Mouse (Mus musculus) hindbrain, postnatal 0 days (tissue): Measurements from ENCODE around the gene Kif16b. TPM values are rescaled to one million over a fixed set of nuclear protein-coding genes. Genes with fewer than 3 reads are reported as not detected.

ENCODE experiments used
- ATAC-seq: fragments of 200-750 bp; cut with Nextera tagmentation; 2 replicates; pipeline ENCODE4 v1.8.0; 2017; ENCODE audit warnings: mild to moderate bottlenecking, moderate TSS enrichment, moderate library complexity
- DNase-seq: peaks from one replicate; pipeline ENCODE4 v3.0.0-alpha.2; 2015; ENCODE audit warnings: low spot score
- H3K27ac ChIP-seq: fragments of 300-500 bp; sonication (generic); 2 replicates; pipeline ENCODE4 v1.5.1; 2014; ENCODE audit warnings: mild to moderate bottlenecking
- H3K27me3 ChIP-seq: fragments of 300-500 bp; sonication (generic); 2 replicates; pipeline ENCODE4 v1.6.1; 2014; ENCODE audit warnings: low read length, mixed read lengths; ENCODE audit not compliant: insufficient read depth
- H3K36me3 ChIP-seq: fragments of 300-500 bp; sonication (generic); 2 replicates; pipeline ENCODE4 v1.6.1; 2014; ENCODE audit warnings: low read length, mixed read lengths; ENCODE audit not compliant: insufficient read depth
- H3K4me1 ChIP-seq: fragments of 300-500 bp; sonication (generic); 2 replicates; pipeline ENCODE4 v1.6.1; 2014; ENCODE audit warnings: antibody characterized with exemption, low read length, mixed read lengths; ENCODE audit not compliant: insufficient read depth
- H3K4me2 ChIP-seq: fragments of 300-500 bp; sonication (generic); 2 replicates; pipeline ENCODE4 v1.6.1; 2014; ENCODE audit warnings: low read depth, mild to moderate bottlenecking, low read length, moderate library complexity, mixed read lengths
- H3K4me3 ChIP-seq: fragments of 300-500 bp; sonication (generic); 2 replicates; pipeline ENCODE4 v1.5.1; 2014; ENCODE audit warnings: low read length
- H3K9ac ChIP-seq: fragments of 300-500 bp; sonication (generic); replicated peaks from 2 replicates; pipeline ENCODE4 v1.6.1; 2014; ENCODE audit warnings: mild to moderate bottlenecking, low read length, moderate library complexity, mixed read lengths
- H3K9me3 ChIP-seq: fragments of 300-500 bp; sonication (generic); 2 replicates; pipeline ENCODE4 v1.6.1; 2016; ENCODE audit warnings: low read length, mixed read lengths
- CTCF ChIP-seq: IDR thresholded peaks from 2 replicates; pipeline ENCODE4 v1.5.1; 2016; ENCODE audit warnings: antibody characterized with exemption, control low read depth, low read depth
- WGBS: fragments of 180-500 bp; shearing (Covaris S2); extraction: QIAGEN DNeasy Blood & Tissue Kit; methylation state at CpG from one replicate; pipeline ENCODE4 v1.1.7; 2014; 5-methylcytosine and 5-hydroxymethylcytosine counted together
- polyA plus RNA-seq: library from polyadenylated mRNA; unstranded; fragments of >200 nt; fragmentation: Nextera tagmentation; extraction: Ambion mirVana; gene quantifications from 2 replicates; pipeline ENCODE4 v1.2.1, GENCODE M21; 2015
- total RNA-seq: library from RNA; depleted of rRNA; stranded (reverse); fragments of >200 nt; gene quantifications from 2 replicates; pipeline ENCODE4 v1.2.3, GENCODE M21; 2014

Kif16b gene
- total and polyA plus RNA-seq, 2 experiments from 2014 or later = 3.0 to 10.0 TPM

DNA sequence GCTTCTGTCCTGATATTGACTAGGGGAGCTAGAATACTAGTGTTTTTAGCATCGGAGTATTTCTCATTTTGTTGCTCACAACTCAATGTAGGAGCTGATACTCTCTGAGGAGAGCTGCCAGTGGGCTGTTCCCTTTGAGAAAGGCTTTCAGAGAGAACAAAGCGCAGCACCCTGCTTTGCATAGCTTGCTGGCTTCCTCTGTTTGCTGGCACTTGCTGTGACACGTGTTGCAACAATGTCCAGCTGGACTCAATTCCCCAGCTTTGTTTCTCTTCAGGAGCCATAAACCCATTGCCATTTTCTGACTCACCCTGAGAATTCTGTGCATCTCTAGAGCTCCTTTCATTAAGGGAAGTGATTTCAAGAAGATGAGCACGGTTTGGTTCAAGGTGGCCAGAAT lies 200.6 kb downstream of the Kif16b start:
- DNase-seq (peak; percentile 72), ATAC-seq (peak; percentile 55; the same call in 1 of the 2 replicates)
- 33% methylated on average over 4 of the region's 4 CpGs for WGBS
- Histone ChIP-seq H3K9ac (no peak overlapping the region), H3K4me2 (no peak overlapping the region), H3K36me3 (no peaks in the 10 kb centered on the region), H3K4me3 (no peak overlapping the region), H3K27ac (no peak overlapping the region), H3K9me3 (no peaks in the 10 kb centered on the region), H3K27me3 (no peaks in the 10 kb centered on the region), H3K4me1 (peaks cover 7% of the 10 kb centered on the region; the same call in 1 of the 2 replicates)
- TF ChIP-seq CTCF = no peak

DNA sequence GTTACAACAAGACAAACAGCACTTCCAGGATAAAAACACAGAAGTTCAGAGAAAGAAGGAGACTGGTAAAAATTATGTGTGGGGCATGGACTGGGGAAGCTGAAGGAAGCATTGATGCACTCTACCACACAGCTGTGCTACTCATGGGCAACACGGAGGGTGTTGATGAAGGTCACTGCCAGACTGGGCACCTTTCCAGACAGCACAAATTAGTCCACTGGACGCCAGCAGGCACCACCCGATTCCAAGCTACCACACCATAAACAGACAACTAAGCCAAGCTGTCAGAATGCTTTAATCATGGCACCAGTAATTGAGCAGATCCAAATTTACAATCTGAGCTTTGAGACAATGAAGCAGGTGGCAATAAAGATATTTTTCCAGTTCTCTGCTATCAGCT lies 202.7 kb downstream of the Kif16b start:
- no peak for TF ChIP-seq CTCF
- WGBS = 34% methylated on average over 3 of the region's 3 CpGs
- peak; percentile 79 for DNase-seq
- Histone ChIP-seq H3K9me3 (no peaks in the 10 kb centered on the region), H3K4me1 (peaks cover 7% of the 10 kb centered on the region; the same call in 1 of the 2 replicates), H3K4me2 (no peak overlapping the region), H3K9ac (no peak overlapping the region), H3K27me3 (no peaks in the 10 kb centered on the region), H3K4me3 (no peak overlapping the region), H3K36me3 (no peaks in the 10 kb centered on the region), H3K27ac (no peak overlapping the region)
- ATAC-seq = peak; percentile 76

DNA sequence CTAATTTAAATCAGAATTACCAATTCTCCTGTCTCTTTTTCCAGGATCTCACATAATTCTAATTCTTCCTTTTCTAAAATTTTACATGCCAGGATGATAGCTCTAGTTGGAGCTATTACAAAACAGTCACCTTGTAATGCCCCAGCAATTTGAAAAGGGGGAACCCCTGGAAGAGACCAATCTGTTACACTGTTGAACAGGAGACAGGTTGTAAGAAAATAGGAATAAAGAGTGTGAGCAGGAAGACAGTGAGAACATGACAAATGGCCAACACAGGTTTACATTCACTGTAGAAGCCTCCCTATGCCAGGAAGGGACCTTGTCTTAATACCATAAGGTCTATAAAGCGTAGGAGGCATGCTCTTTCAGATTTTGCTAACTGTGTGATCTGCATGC lies 206.4 kb downstream of the Kif16b start:
- Histone ChIP-seq H3K36me3 (no peaks in the 10 kb centered on the region), H3K27me3 (no peaks in the 10 kb centered on the region), H3K9me3 (no peaks in the 10 kb centered on the region), H3K4me2 (no peak overlapping the region), H3K9ac (no peak overlapping the region), H3K27ac (no peak overlapping the region), H3K4me1 (peaks cover 3% of the 10 kb centered on the region; the same call in 1 of the 2 replicates), H3K4me3 (no peak overlapping the region)
- no peak for TF ChIP-seq CTCF
- DNase-seq (peak; percentile 7), ATAC-seq (no peak)
- 94% methylated on average over 1 of the region's 1 CpGs for WGBS

DNA sequence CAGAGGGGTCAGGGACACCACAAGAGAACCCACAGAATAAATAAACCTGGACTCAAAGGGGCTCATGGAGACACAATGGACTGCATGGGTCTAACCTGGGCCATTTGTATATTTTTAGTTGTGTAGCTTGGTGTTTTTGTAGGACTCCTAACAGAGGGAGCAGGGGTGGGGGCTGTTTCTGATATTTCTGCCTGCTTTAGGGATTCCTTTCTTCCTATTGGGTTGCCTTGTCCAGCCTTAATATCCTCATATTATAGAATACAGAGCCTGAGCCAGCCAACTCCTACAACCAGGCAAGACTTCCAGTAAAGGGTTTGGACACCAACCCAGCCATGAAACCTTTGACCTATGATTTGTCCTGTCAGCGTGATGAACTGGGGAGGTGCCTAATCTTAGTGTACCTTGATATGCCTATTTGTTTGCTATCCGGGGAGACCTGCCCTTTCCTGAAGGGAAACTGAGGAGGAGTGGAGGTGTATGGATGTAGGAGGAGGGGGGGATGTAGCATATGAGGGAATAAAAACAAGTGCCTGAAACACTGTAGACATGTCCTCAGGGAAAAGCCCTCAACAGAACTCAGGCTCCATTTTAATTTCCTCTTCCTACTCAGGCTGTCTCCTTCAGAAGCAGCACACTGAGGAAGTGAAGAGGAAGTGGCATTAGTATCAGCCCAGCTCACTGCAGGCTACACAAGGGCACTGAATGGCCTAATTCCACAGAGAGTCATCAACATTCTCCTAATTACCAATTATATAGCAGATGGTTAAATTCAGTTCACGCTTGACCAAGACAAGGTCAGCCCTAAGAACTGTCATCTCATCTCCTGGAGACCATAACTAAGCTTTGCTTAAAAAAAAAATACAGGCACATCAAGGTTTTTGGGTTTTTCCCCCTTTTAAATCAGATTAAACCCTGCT lies 207.1 kb downstream of the Kif16b start:
- Histone ChIP-seq H3K4me2 (no peak overlapping the region), H3K4me1 (no peaks in the 10 kb centered on the region), H3K27me3 (no peaks in the 10 kb centered on the region), H3K27ac (no peak overlapping the region), H3K4me3 (no peak overlapping the region), H3K36me3 (no peaks in the 10 kb centered on the region), H3K9ac (no peak overlapping the region), H3K9me3 (no peaks in the 10 kb centered on the region)
- ATAC-seq (peak; percentile 58; the same call in 1 of the 2 replicates), DNase-seq (peak; percentile 32)
- no peak for TF ChIP-seq CTCF
- WGBS = 78% methylated on average over 3 of the region's 3 CpGs

DNA sequence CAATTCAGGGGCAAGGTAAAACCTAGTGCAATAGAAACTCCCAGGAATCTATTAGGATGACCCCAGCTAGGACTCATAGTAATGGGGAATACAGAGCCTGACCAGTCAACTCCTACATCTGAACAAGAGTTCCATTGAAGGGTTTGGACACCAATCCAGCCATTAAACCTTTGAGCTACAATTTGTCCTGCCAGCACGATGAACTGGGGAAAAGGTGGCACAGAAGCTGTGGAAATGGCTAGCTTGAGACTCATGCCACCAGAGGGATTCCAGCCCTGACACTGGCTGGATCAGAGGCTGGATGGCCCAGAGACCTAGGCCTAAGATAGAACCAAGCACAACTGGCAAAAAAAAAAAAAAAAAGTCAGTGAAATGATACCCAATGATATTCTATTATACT lies 207.9 kb downstream of the Kif16b start:
- no peak for DNase-seq
- no peaks in the 10 kb centered on the region for H3K9me3 ChIP-seq
- H3K4me1 ChIP-seq = no peaks in the 10 kb centered on the region
- H3K4me2 ChIP-seq = no peak overlapping the region
- ATAC-seq = no peak
- WGBS = 96% methylated on average over 1 of the region's 1 CpGs
- no peak for TF ChIP-seq CTCF
- no peaks in the 10 kb centered on the region for H3K27me3 ChIP-seq
- H3K4me3 ChIP-seq = no peak overlapping the region
- H3K36me3 ChIP-seq = no peaks in the 10 kb centered on the region
- no peak overlapping the region for H3K27ac ChIP-seq
- H3K9ac ChIP-seq = no peak overlapping the region

DNA sequence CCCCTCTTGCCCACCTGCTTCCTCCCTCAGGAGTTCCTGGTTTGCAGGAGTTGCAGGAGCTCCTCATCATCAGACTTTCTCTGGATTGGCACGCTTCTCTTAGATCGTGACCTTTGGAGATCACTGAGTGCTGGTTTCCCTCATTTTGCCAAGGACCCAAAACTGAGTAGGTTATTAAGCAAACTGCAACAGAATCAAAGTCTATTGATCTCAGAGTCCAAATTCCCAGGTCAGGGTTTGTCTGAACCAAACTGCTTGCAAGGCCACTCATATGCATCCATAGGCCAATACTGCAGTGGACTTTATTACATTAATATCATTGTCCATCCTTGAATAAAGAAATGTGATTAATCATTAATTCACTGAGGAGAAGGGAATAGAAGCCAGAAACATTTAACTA lies 211.8 kb downstream of the Kif16b start:
- no peak overlapping the region for H3K9ac ChIP-seq
- no peaks in the 10 kb centered on the region for H3K4me1 ChIP-seq
- H3K27ac ChIP-seq = no peak overlapping the region
- no peaks in the 10 kb centered on the region for H3K9me3 ChIP-seq
- ATAC-seq = no peak
- no peak overlapping the region for H3K4me2 ChIP-seq
- H3K4me3 ChIP-seq = no peak overlapping the region
- H3K36me3 ChIP-seq = no peaks in the 10 kb centered on the region
- no peaks in the 10 kb centered on the region for H3K27me3 ChIP-seq
- DNase-seq = no peak
- WGBS = 94% methylated on average over 2 of the region's 2 CpGs
- no peak for TF ChIP-seq CTCF
